Mouse (Mus musculus) kidney, postnatal 14 days (tissue): ENCODE data around the gene Tubg2.

Experiments used
- DNase-seq: peaks from one replicate; pipeline ENCODE4 v3.0.0; 2022; ENCODE audit warnings: mixed read lengths

Tubg2 gene

GRCm38 (mm10) chr11:101167211-101167962 lies 11.7 kb downstream of the Tubg2 start:
- DNase-seq: no peak

GRCm38 (mm10) chr11:101167963-101168300 lies 12.2 kb downstream of the Tubg2 start:
- DNase-seq: no peak

GRCm38 (mm10) chr11:101168301-101168980 lies 12.7 kb downstream of the Tubg2 start:
- DNase-seq: peak; percentile 80

GRCm38 (mm10) chr11:101169301-101170107 lies 13.8 kb downstream of the Tubg2 start:
- no peak for DNase-seq

GRCm38 (mm10) chr11:101170354-101170810 lies 14.7 kb downstream of the Tubg2 start, which contains the start of gene Cntnap1:
TSS of gene Cntnap1 (plus strand) at chr11:101170523.
- peak; percentile 73 for DNase-seq

- DNase-seq: peak; percentile 98
Measured at GRCm38 (mm10) chr11:101170811-101171610, 15.3 kb downstream of the Tubg2 start, which contains the start of gene Plekhh3. TSS of gene Plekhh3 (minus strand) at chr11:101171351.

- peak; percentile 84 for DNase-seq
Measured at GRCm38 (mm10) chr11:101171721-101172433, 16.2 kb downstream of the Tubg2 start.

- no peak for DNase-seq
Measured at GRCm38 (mm10) chr11:101172434-101172815, 16.7 kb downstream of the Tubg2 start.

GRCm38 (mm10) chr11:101173112-101173511 lies 17.4 kb downstream of the Tubg2 start:
- DNase-seq: peak; percentile 89

- DNase-seq: peak; percentile 90
Measured at GRCm38 (mm10) chr11:101173631-101174388, 18.1 kb downstream of the Tubg2 start.

- DNase-seq: no peak
Measured at GRCm38 (mm10) chr11:101174389-101174745, 18.7 kb downstream of the Tubg2 start.

GRCm38 (mm10) chr11:101174851-101175628 lies 19.3 kb downstream of the Tubg2 start, which contains the start of gene Ccr10:
TSS of gene Ccr10 (minus strand) at chr11:101175443.
- no peak for DNase-seq

GRCm38 (mm10) chr11:101175636-101176116 lies 20.0 kb downstream of the Tubg2 start:
- DNase-seq: no peak

GRCm38 (mm10) chr11:101176117-101176691 lies 20.5 kb downstream of the Tubg2 start:
- peak; percentile 58 for DNase-seq

- DNase-seq: peak; percentile 65
Measured at GRCm38 (mm10) chr11:101176933-101177773, 21.4 kb downstream of the Tubg2 start.

- no peak for DNase-seq
Measured at GRCm38 (mm10) chr11:101178061-101179058, 22.7 kb downstream of the Tubg2 start.

- no peak for DNase-seq
Measured at GRCm38 (mm10) chr11:101179306-101179705, 23.6 kb downstream of the Tubg2 start.
